Mouse (Mus musculus) thymus, postnatal 4 days (tissue): Measurements from ENCODE around the gene Fyb.
A peak's percentile ranks its signal among the peaks of the same experiment; 100 is the strongest.

Source experiments
- DNase-seq: peaks from one replicate; pipeline ENCODE4 v3.0.0; 2021

Gene Fyb

GRCm38 (mm10) chr15:6601330-6601729 is 78.7 kb downstream of the Fyb start:
- DNase-seq: no peak

GRCm38 (mm10) chr15:6602003-6602402 is 79.3 kb downstream of the Fyb start:
- no peak for DNase-seq

GRCm38 (mm10) chr15:6610703-6611102 is 88.0 kb downstream of the Fyb start:
- no peak for DNase-seq

- DNase-seq: no peak
Measured at GRCm38 (mm10) chr15:6612835-6613234, 90.2 kb downstream of the Fyb start.

- DNase-seq: no peak
Measured at GRCm38 (mm10) chr15:6616382-6617149, 93.9 kb downstream of the Fyb start.

- no peak for DNase-seq
Measured at GRCm38 (mm10) chr15:6619558-6620316, 97.1 kb downstream of the Fyb start.

GRCm38 (mm10) chr15:6622512-6622911 is 99.9 kb downstream of the Fyb start:
- DNase-seq: peak; percentile 95

GRCm38 (mm10) chr15:6623529-6624228 is 101.0 kb downstream of the Fyb start:
- no peak for DNase-seq

GRCm38 (mm10) chr15:6624365-6625182 is 101.9 kb downstream of the Fyb start:
- peak; percentile 82 for DNase-seq

GRCm38 (mm10) chr15:6625607-6626033 is 103.0 kb downstream of the Fyb start:
- peak; percentile 72 for DNase-seq

- no peak for DNase-seq
Measured at GRCm38 (mm10) chr15:6626123-6626522, 103.5 kb downstream of the Fyb start.

GRCm38 (mm10) chr15:6628431-6629077 is 105.9 kb downstream of the Fyb start:
- no peak for DNase-seq

- no peak for DNase-seq
Measured at GRCm38 (mm10) chr15:6629174-6629573, 106.5 kb downstream of the Fyb start.

GRCm38 (mm10) chr15:6635405-6635804 is 112.8 kb downstream of the Fyb start:
- DNase-seq: no peak

- no peak for DNase-seq
Measured at GRCm38 (mm10) chr15:6642223-6642622, 119.6 kb downstream of the Fyb start.

GRCm38 (mm10) chr15:6645498-6645897 is 122.8 kb downstream of the Fyb start:
- no peak for DNase-seq

- no peak for DNase-seq
Measured at GRCm38 (mm10) chr15:6647066-6647465, 124.4 kb downstream of the Fyb start.

GRCm38 (mm10) chr15:6648757-6649403 is 126.2 kb downstream of the Fyb start:
- no peak for DNase-seq

GRCm38 (mm10) chr15:6653046-6653445 is 130.4 kb downstream of the Fyb start:
- no peak for DNase-seq

- DNase-seq: no peak
Measured at GRCm38 (mm10) chr15:6658081-6658480, 135.4 kb downstream of the Fyb start.

GRCm38 (mm10) chr15:6661951-6662350 is 139.3 kb downstream of the Fyb start:
- DNase-seq: no peak

GRCm38 (mm10) chr15:6663991-6664390 is 141.3 kb downstream of the Fyb start:
- DNase-seq: no peak
